Mouse (Mus musculus) small intestine, adult 2 months (tissue): ENCODE results near the gene Slc30a2.

ENCODE experiments used
- CTCF ChIP-seq: fragments of 200-500 bp; IDR thresholded peaks from 2 replicates; pipeline ENCODE4 v1.5.1; 2012; ENCODE audit warnings: low read depth, mild to moderate bottlenecking, control low read depth, inconsistent platforms, low read length, moderate library complexity, mixed read lengths; ENCODE audit not compliant: insufficient replicate concordance, insufficient read length; ENCODE audit errors: extremely low read depth
- POLR2A ChIP-seq: fragments of 200-500 bp; IDR thresholded peaks from 2 replicates; pipeline ENCODE4 v1.6.1; 2012; ENCODE audit warnings: low read depth, mild to moderate bottlenecking, control low read depth, inconsistent platforms, low read length, moderate library complexity

- TF ChIP-seq CTCF (no peak), POLR2A (no peak)
Observed at GRCm38 (mm10) chr4:134400206-134400605, 57.2 kb downstream of the Slc30a2 start.
